Mouse (Mus musculus): ENCODE measurements around the gene Cpne8. TPM values are rescaled to one million over a fixed set of nuclear protein-coding genes. Genes with fewer than 3 reads are reported as not detected.
"Not testable (repeated sequence)": the region's sequence is repeated elsewhere in the genome, so short reads cannot be mapped to it uniquely, and the experiment has no call there.

Gene Cpne8
- polyA plus RNA-seq, 1 experiment from 2014 or later, result 21.6 TPM

DNA sequence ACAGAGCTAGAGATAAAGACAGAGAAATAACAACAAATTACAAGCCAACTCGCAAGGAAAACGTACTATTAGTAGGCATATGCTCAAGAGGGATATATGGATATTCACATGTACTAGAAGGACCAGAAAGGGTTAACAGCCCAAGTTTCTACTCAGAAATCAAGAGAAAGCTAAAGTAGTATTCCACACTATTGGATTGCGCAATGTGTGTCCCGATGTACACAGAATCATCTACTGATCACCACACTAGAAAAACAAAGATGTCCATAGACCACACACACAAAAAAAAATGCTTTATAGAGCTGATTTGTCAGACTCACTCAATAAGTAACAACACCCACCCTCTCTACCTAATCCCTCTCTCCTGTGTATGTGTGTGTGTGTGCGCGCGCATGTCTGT lies 130.6 kb downstream of the Cpne8 start:
- H3K4me2 ChIP-seq, result no peak overlapping the region
- H3K4me3 ChIP-seq (replicated peaks), result no peak overlapping the region
- H3K36me3 ChIP-seq, result no peaks in the 10 kb centered on the region
- no peaks in the 10 kb centered on the region for H3K4me1 ChIP-seq
- H3K27me3 ChIP-seq (replicated peaks), result no peaks in the 10 kb centered on the region
- H3K27ac ChIP-seq, result no peak overlapping the region
- no peak overlapping the region for H3K9ac ChIP-seq
- H3K9me3 ChIP-seq, result no peaks in the 10 kb centered on the region
- WGBS, result 96% methylated on average over 7 of the region's 7 CpGs
- ATAC-seq (ENCODE audit: insufficient read depth, low FRiP score, low read depth), result no peak

DNA sequence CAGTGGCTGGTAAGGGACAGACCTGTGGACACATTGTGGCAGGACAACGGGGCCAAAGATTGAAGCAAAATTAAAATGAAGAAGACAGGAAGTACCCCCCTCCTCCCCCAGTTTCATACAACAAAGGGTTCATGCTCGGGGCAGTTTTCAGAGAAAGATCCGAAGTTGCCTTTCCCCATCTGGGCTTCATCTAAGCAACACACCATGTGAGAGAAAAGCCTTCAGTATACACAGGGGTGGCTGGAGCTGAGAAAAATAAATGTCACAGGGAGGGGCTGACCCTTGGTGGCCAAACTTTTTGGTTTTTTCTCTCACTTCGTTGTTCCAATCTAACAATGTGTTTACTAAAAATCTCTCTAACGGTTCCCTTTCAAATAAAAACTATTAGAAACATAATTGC lies 135.8 kb downstream of the Cpne8 start:
- 54% methylated on average over 5 of the region's 5 CpGs for WGBS

DNA sequence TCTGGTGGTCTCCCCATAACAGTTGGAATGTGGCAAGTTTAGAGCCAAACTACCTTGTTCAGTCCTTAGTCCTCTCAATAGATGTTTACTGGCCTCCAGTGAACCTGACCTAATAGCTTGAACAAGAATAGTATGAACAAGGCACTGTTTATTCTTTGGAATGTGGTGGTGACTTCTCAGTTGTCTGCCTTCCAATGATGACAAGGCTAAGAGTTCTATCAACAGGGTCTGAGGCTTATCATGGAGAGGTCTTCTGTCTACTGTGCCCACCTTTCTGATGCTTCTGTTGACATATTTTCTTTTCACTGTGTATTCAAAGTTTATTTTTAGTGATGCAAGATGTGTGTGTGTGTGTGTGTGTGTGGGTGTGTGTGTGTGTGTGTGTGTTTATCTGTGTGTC lies 137.1 kb downstream of the Cpne8 start:
- H3K9me3 ChIP-seq, result no peaks in the 10 kb centered on the region
- no peaks in the 10 kb centered on the region for H3K27me3 ChIP-seq (replicated peaks)
- no peaks in the 10 kb centered on the region for H3K36me3 ChIP-seq
- no peak overlapping the region for H3K9ac ChIP-seq
- no peak overlapping the region for H3K27ac ChIP-seq
- H3K4me1 ChIP-seq, result no peaks in the 10 kb centered on the region
- ATAC-seq (ENCODE audit: insufficient read depth, low FRiP score, low read depth), result no peak
- H3K4me3 ChIP-seq (replicated peaks), result no peak overlapping the region
- no peak overlapping the region for H3K4me2 ChIP-seq

More for the DNA sequence above, 135.8 kb downstream of the Cpne8 start:
- H3K4me3 ChIP-seq (replicated peaks), result no peak overlapping the region
- H3K4me2 ChIP-seq, result no peak overlapping the region
- H3K27ac ChIP-seq, result no peak overlapping the region
- no peaks in the 10 kb centered on the region for H3K4me1 ChIP-seq
- no peaks in the 10 kb centered on the region for H3K36me3 ChIP-seq
- H3K9ac ChIP-seq, result no peak overlapping the region
- H3K27me3 ChIP-seq (replicated peaks), result no peaks in the 10 kb centered on the region
- H3K9me3 ChIP-seq, result no peaks in the 10 kb centered on the region
- ATAC-seq (ENCODE audit: insufficient read depth, low FRiP score, low read depth), result no peak

DNA sequence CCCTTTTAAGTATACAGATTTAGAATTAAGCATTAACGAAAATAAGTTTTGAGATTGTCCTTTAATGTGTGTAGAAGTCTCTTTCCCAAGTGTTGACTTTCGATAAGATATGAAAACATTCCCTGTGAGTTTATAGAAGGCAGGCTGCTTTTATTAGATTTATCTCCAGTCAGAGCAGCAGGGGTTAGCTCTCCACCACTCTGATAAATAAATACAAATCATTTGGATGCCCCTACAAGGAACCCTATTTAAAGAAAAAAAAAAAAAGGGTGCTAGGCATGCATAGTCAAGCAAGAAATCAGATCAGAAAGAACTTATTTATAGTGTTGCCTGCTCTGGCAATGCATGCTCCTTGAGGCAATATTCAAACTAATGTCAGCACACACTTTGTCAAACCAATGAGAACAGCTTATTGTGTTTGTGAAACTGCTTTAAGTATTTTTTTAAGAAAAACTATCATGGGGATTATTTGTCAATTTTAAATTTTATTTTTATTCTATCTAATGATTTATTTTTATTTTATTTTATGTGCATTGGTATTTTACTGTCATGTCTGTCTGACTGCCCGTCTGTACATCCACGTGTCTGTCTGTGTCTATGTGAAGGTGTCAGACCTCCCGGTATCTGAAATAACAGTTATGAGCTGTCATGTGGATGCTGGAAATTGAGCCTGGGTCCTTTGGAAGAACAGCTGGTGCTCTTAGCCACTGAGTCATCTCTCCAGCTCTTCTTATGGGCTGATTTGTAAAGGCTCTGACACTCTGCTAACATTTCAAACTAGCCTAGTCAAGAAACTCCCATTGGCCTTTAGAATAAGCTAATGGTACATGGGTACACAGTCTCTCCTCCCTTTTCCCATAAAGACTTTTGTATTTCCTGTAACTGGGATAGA lies 142.7 kb downstream of the Cpne8 start:
- no peak overlapping the region for H3K9ac ChIP-seq
- H3K27ac ChIP-seq, result no peak overlapping the region
- H3K4me3 ChIP-seq (replicated peaks), result no peak overlapping the region
- no peak for ATAC-seq (ENCODE audit: insufficient read depth, low FRiP score, low read depth)
- no peaks in the 10 kb centered on the region for H3K27me3 ChIP-seq (replicated peaks)
- H3K4me2 ChIP-seq, result no peak overlapping the region
- WGBS, result 67% methylated on average over 5 of the region's 5 CpGs
- H3K9me3 ChIP-seq, result no peaks in the 10 kb centered on the region
- no peaks in the 10 kb centered on the region for H3K36me3 ChIP-seq
- H3K4me1 ChIP-seq, result no peaks in the 10 kb centered on the region

DNA sequence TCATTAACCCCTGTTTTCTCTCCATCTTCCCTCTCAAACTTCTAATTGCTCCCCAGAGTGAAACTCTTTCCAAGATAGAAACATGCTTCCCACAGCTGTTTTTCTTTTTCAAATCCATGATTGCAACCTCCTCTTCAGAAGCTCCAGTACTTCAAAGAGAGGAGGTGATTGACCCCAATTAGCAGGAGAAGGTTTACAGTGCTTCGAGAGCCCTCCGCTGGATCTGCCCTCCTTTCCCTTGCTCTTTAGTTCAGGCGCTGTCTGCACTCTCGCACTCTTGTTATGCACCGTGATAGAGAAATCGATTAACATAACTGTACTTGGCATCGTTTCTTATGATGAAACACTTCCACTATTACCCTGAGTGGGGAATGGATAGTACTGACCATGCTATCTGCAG lies 143.5 kb downstream of the Cpne8 start:
- Histone ChIP-seq H3K36me3 (no peaks in the 10 kb centered on the region), H3K9ac (no peak overlapping the region), H3K27me3 (replicated peaks) (no peaks in the 10 kb centered on the region), H3K4me1 (no peaks in the 10 kb centered on the region), H3K9me3 (no peaks in the 10 kb centered on the region), H3K4me3 (replicated peaks) (no peak overlapping the region), H3K4me2 (no peak overlapping the region), H3K27ac (no peak overlapping the region)
- 50% methylated on average over 7 of the region's 7 CpGs for WGBS
- ATAC-seq (ENCODE audit: insufficient read depth, low FRiP score, low read depth), result no peak

DNA sequence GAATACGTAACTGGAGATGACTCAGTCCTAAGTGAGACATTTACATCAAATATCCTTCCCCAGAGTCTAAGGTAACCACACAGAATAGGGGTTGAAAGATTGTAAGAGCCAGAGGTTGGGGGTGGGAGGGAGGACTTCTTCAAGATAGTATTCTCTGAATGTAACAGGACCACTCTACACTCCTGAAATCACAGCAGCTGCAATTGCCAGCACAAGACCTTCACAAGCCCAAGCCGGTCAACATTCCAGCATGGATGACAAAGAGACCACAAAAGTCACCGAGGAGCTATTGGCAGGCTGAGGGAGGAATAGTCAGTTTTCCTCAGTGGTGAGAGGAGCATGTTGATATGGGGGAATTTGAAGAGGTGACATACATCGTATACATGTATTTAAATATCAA lies 166.5 kb downstream of the Cpne8 start:
- Histone ChIP-seq H3K4me3 (replicated peaks) (no peak overlapping the region), H3K27ac (no peak overlapping the region), H3K36me3 (no peaks in the 10 kb centered on the region), H3K4me2 (no peak overlapping the region), H3K27me3 (replicated peaks) (no peaks in the 10 kb centered on the region), H3K9me3 (no peaks in the 10 kb centered on the region), H3K4me1 (no peaks in the 10 kb centered on the region), H3K9ac (no peak overlapping the region)
- 90% methylated on average over 4 of the region's 4 CpGs for WGBS
- ATAC-seq (ENCODE audit: insufficient read depth, low FRiP score, low read depth), result no peak

DNA sequence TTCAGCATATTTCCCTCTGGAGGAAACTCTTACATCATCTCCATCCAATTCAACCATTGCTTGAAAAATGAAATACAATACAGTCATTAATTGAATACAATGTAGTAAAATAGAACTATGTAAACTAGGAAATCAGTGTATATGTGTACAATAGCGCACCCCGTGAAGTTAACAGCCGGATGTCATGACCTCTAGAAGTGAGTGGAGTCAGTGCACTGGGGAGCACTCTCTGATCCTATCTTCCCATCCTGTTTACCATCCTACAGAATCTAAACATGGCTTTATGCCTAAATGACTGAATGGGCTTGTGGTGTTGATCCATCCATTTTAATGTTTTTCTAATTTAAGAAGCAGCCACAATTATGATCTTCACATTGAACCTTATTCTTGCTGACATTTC lies 182.2 kb downstream of the Cpne8 start:
- no peaks in the 10 kb centered on the region for H3K4me1 ChIP-seq
- no peaks in the 10 kb centered on the region for H3K9me3 ChIP-seq
- no peak overlapping the region for H3K4me2 ChIP-seq
- ATAC-seq (ENCODE audit: insufficient read depth, low FRiP score, low read depth), result no peak
- 61% methylated on average over 3 of the region's 3 CpGs for WGBS
- no peak overlapping the region for H3K9ac ChIP-seq
- H3K36me3 ChIP-seq, result no peaks in the 10 kb centered on the region
- no peak overlapping the region for H3K27ac ChIP-seq
- no peaks in the 10 kb centered on the region for H3K27me3 ChIP-seq (replicated peaks)
- H3K4me3 ChIP-seq (replicated peaks), result no peak overlapping the region

DNA sequence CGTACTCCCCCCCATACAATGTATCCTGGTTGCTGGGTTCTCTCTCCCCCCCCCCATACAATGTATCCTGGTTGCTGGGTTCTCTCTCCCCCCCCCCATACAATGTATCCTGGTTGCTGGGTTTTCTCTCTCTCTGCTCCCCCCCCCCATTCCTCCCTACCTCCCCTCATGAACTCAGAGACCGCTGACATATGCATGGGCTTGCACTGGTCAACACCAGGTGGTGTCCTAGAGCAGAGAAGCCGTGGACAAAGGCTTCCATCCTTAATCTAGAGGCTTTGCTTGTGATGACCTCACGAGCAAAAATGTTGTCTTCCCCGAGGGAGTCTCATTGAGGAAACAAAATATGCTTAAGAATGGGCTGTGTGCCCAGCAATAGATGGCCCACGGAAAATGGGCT lies 187.7 kb downstream of the Cpne8 start:
- ATAC-seq (ENCODE audit: insufficient read depth, low FRiP score, low read depth), result no peak
- H3K36me3 ChIP-seq, result no peaks in the 10 kb centered on the region
- no peak overlapping the region for H3K4me3 ChIP-seq (replicated peaks)
- H3K9me3 ChIP-seq, result no peaks in the 10 kb centered on the region
- no peaks in the 10 kb centered on the region for H3K27me3 ChIP-seq (replicated peaks)
- no peak overlapping the region for H3K4me2 ChIP-seq
- no peak overlapping the region for H3K27ac ChIP-seq
- H3K9ac ChIP-seq, result no peak overlapping the region
- 66% methylated on average over 6 of the region's 6 CpGs for WGBS
- H3K4me1 ChIP-seq, result no peaks in the 10 kb centered on the region

DNA sequence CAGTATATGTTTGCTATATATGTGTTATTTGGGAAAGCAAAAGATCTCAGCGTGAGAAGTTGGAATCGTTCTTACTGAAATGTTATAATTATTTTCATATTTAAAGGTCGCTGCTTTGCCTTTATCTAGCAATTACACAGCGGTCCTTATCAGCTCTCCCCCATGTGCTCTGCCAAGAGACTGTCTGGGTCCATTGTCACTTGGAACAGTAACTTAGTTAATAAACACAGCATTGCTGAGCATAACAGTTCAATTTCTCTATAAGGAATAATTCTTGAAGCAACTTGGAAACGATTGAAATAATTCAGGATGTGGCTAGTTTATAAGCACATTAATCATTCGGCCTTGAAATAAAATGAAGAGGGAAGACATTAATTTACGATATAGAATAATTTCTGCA lies 189.0 kb downstream of the Cpne8 start:
- Histone ChIP-seq H3K4me2 (no peak overlapping the region), H3K4me1 (no peaks in the 10 kb centered on the region), H3K4me3 (replicated peaks) (no peak overlapping the region), H3K9me3 (no peaks in the 10 kb centered on the region), H3K9ac (no peak overlapping the region), H3K27me3 (replicated peaks) (no peaks in the 10 kb centered on the region), H3K27ac (no peak overlapping the region), H3K36me3 (no peaks in the 10 kb centered on the region)
- WGBS, result 73% methylated on average over 7 of the region's 7 CpGs
- no peak for ATAC-seq (ENCODE audit: insufficient read depth, low FRiP score, low read depth)

DNA sequence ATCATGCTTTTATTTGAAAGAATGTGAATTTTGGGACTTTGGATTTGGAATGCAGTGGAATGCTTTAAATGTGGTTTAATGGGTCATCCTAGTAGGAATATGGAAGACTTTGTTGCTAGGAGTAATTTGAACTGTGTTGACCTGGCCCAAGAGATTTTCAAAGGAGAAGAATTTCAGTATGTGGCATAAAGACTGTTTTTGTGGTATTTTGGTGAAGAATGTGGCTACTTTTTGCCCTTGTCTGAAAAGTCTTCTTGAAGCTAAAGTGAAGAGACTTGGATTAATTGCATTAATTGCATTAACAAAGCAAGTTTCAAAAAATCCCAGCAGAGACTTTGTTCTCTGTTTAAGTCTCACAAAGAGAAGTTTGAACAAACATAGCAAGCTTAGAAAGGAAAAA lies 208.7 kb downstream of the Cpne8 start:
- H3K9me3 ChIP-seq; H3K4me3 ChIP-seq (replicated peaks); H3K36me3 ChIP-seq; H3K27me3 ChIP-seq (replicated peaks); H3K4me1 ChIP-seq; H3K9ac ChIP-seq; ATAC-seq (ENCODE audit: insufficient read depth, low FRiP score, low read depth); H3K4me2 ChIP-seq; H3K27ac ChIP-seq: not testable (repeated sequence)

DNA sequence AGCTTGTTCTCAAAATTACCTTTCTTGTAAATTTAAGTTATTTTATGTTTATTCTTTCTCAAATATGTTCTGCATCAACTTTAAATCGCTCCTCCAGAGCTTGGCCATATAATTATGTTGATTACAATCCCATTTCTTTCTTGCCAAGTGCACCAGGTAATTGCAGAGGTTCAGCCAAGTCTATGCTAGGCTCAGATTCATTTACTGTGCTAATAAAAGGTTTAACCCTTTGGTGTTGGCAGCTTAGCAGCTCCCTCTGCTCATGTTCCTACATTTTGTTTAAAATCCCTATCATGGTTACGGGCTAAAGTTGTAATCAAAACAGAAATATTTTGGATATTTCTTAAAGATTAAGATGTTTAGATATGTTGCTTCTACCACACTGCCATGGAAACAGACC lies 216.0 kb downstream of the Cpne8 start:
- Histone ChIP-seq H3K4me3 (replicated peaks) (no peak overlapping the region), H3K36me3 (no peaks in the 10 kb centered on the region), H3K27me3 (replicated peaks) (no peaks in the 10 kb centered on the region), H3K9me3 (no peaks in the 10 kb centered on the region), H3K4me2 (no peak overlapping the region), H3K9ac (no peak overlapping the region), H3K27ac (no peak overlapping the region), H3K4me1 (no peaks in the 10 kb centered on the region)
- 58% methylated on average over 2 of the region's 2 CpGs for WGBS
- no peak for ATAC-seq (ENCODE audit: insufficient read depth, low FRiP score, low read depth)

DNA sequence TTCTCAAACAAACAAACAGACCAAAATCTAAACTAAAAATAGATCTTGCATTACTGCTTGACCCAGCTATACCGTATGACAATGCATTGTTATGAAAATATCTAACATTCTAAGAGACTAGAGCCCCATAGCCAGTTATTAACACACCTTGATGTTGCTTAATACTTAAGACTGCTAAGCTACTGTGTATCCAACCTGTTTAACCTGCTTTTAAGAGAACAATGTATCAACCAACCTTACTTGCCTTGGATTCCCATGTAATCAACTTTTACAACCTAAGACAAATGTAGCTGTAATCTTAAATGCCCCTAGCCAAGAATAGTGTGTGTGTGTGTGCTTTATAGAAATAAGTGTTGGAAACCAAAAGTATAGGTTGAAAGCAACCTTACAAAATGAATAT lies 233.2 kb downstream of the Cpne8 start:
- H3K36me3 ChIP-seq, result no peaks in the 10 kb centered on the region
- no peak for ATAC-seq (ENCODE audit: insufficient read depth, low FRiP score, low read depth)
- no peak overlapping the region for H3K4me2 ChIP-seq
- no peak overlapping the region for H3K9ac ChIP-seq
- no peak overlapping the region for H3K4me3 ChIP-seq (replicated peaks)
- WGBS, result 62% methylated on average over 1 of the region's 1 CpGs
- H3K27me3 ChIP-seq (replicated peaks), result no peaks in the 10 kb centered on the region
- H3K27ac ChIP-seq, result no peak overlapping the region
- no peaks in the 10 kb centered on the region for H3K9me3 ChIP-seq
- no peaks in the 10 kb centered on the region for H3K4me1 ChIP-seq

All from stomach, embryonic 15.5 days (tissue).